Mouse (Mus musculus): ENCODE measurements around the gene Cers2. TPM values are rescaled to one million over a fixed set of nuclear protein-coding genes. Genes with fewer than 3 reads are reported as not detected.
"Not testable (repeated sequence)": the region's sequence is repeated elsewhere in the genome, so short reads cannot be mapped to it uniquely, and the experiment has no call there.

The Cers2 gene
- polyA plus RNA-seq, 1 experiment from 2014 or later, result 93.8 TPM

GRCm38 (mm10) chr3:95319701-95320625 is 5.4 kb downstream of the Cers2 start:
- no peak for ATAC-seq

GRCm38 (mm10) chr3:95323429-95323828 is 8.8 kb downstream of the Cers2 start:
- no peak for ATAC-seq
- Histone ChIP-seq H3K9ac (replicated peaks) (no peak overlapping the region), H3K4me2 (replicated peaks) (no peak overlapping the region), H3K4me3 (replicated peaks) (no peak overlapping the region), H3K9me3 (no peaks in the 10 kb centered on the region), H3K27ac (no peak overlapping the region), H3K36me3 (peaks cover 86% of the 10 kb centered on the region), H3K4me1 (replicated peaks) (peaks cover 9% of the 10 kb centered on the region), H3K27me3 (no peaks in the 10 kb centered on the region)
- 96% methylated on average over 3 of the region's 3 CpGs for WGBS

More at GRCm38 (mm10) chr3:95319701-95320625, 5.4 kb downstream of the Cers2 start:
- Histone ChIP-seq H3K9me3 (no peaks in the 10 kb centered on the region), H3K4me1 (replicated peaks) (peaks cover 32% of the 10 kb centered on the region), H3K9ac (replicated peaks) (no peak overlapping the region), H3K36me3 (peaks cover 52% of the 10 kb centered on the region), H3K27ac (no peak overlapping the region), H3K27me3 (no peaks in the 10 kb centered on the region), H3K4me2 (replicated peaks) (no peak overlapping the region), H3K4me3 (replicated peaks) (no peak overlapping the region)
- WGBS, result 76% methylated on average over 12 of the region's 12 CpGs

GRCm38 (mm10) chr3:95324454-95325144 is 10.0 kb downstream of the Cers2 start:
- Histone ChIP-seq H3K4me1 (replicated peaks) (no peaks in the 10 kb centered on the region), H3K4me2 (replicated peaks) (no peak overlapping the region), H3K9me3 (no peaks in the 10 kb centered on the region), H3K9ac (replicated peaks) (no peak overlapping the region), H3K27ac (no peak overlapping the region), H3K27me3 (no peaks in the 10 kb centered on the region), H3K36me3 (peaks cover 96% of the 10 kb centered on the region), H3K4me3 (replicated peaks) (no peak overlapping the region)
- 96% methylated on average over 6 of the region's 6 CpGs for whole genome bisulfite sequencing
- ATAC-seq, result no peak

- no peak for ATAC-seq
- no peak overlapping the region for H3K27ac ChIP-seq
- no peak overlapping the region for H3K4me2 ChIP-seq (replicated peaks)
- no peaks in the 10 kb centered on the region for H3K27me3 ChIP-seq
- no peaks in the 10 kb centered on the region for H3K9me3 ChIP-seq
- 96% methylated on average over 1 of the region's 1 CpGs for WGBS
- H3K4me1 ChIP-seq (replicated peaks), result no peaks in the 10 kb centered on the region
- H3K9ac ChIP-seq (replicated peaks), result no peak overlapping the region
- no peak overlapping the region for H3K4me3 ChIP-seq (replicated peaks)
- H3K36me3 ChIP-seq, result peaks cover 91% of the 10 kb centered on the region
These were observed 14.3 kb downstream of the Cers2 start for GRCm38 (mm10) chr3:95328803-95329404.

GRCm38 (mm10) chr3:95331528-95331927 is 16.9 kb downstream of the Cers2 start:
- WGBS, result 80% methylated on average over 1 of the region's 1 CpGs

GRCm38 (mm10) chr3:95337345-95337744 is 22.8 kb downstream of the Cers2 start:
- ATAC-seq, result no peak

More at GRCm38 (mm10) chr3:95331528-95331927, 16.9 kb downstream of the Cers2 start:
- no peak overlapping the region for H3K27ac ChIP-seq
- no peak overlapping the region for H3K4me3 ChIP-seq (replicated peaks)
- peaks cover 90% of the 10 kb centered on the region for H3K36me3 ChIP-seq
- no peak overlapping the region for H3K4me2 ChIP-seq (replicated peaks)
- H3K9me3 ChIP-seq, result no peaks in the 10 kb centered on the region
- no peak for ATAC-seq
- no peaks in the 10 kb centered on the region for H3K4me1 ChIP-seq (replicated peaks)
- no peaks in the 10 kb centered on the region for H3K27me3 ChIP-seq
- H3K9ac ChIP-seq (replicated peaks), result no peak overlapping the region

GRCm38 (mm10) chr3:95338251-95338650 is 23.7 kb downstream of the Cers2 start:
- H3K9ac ChIP-seq (replicated peaks), result no peak overlapping the region
- ATAC-seq, result no peak
- 98% methylated on average over 4 of the region's 4 CpGs for WGBS

More at GRCm38 (mm10) chr3:95337345-95337744, 22.8 kb downstream of the Cers2 start:
- 94% methylated on average over 4 of the region's 4 CpGs for WGBS
- Histone ChIP-seq H3K9me3 (no peaks in the 10 kb centered on the region), H3K27ac (no peak overlapping the region), H3K27me3 (no peaks in the 10 kb centered on the region), H3K36me3 (peaks cover 98% of the 10 kb centered on the region), H3K9ac (replicated peaks) (no peak overlapping the region), H3K4me2 (replicated peaks) (no peak overlapping the region), H3K4me3 (replicated peaks) (no peak overlapping the region), H3K4me1 (replicated peaks) (no peaks in the 10 kb centered on the region)

GRCm38 (mm10) chr3:95343356-95344000 is 28.9 kb downstream of the Cers2 start:
- H3K4me2 ChIP-seq (replicated peaks); H3K9me3 ChIP-seq; H3K27ac ChIP-seq; H3K27me3 ChIP-seq; H3K4me3 ChIP-seq (replicated peaks); H3K9ac ChIP-seq (replicated peaks); ATAC-seq; H3K4me1 ChIP-seq (replicated peaks): not testable (repeated sequence)
- WGBS, result 95% methylated on average over 9 of the region's 9 CpGs
- peaks cover 91% of the 10 kb centered on the region for H3K36me3 ChIP-seq

More at GRCm38 (mm10) chr3:95338251-95338650, 23.7 kb downstream of the Cers2 start:
- Histone ChIP-seq H3K27me3 (no peaks in the 10 kb centered on the region), H3K36me3 (peaks cover 97% of the 10 kb centered on the region), H3K27ac (no peak overlapping the region), H3K4me2 (replicated peaks) (no peak overlapping the region), H3K4me1 (replicated peaks) (no peaks in the 10 kb centered on the region), H3K4me3 (replicated peaks) (no peak overlapping the region), H3K9me3 (no peaks in the 10 kb centered on the region)

- no peak for ATAC-seq
- Histone ChIP-seq H3K4me2 (replicated peaks) (no peak overlapping the region), H3K27ac (no peak overlapping the region), H3K27me3 (no peaks in the 10 kb centered on the region), H3K4me3 (replicated peaks) (no peak overlapping the region), H3K4me1 (replicated peaks) (no peaks in the 10 kb centered on the region), H3K9me3 (no peaks in the 10 kb centered on the region), H3K9ac (replicated peaks) (no peak overlapping the region), H3K36me3 (peaks cover 88% of the 10 kb centered on the region)
- WGBS, result 94% methylated on average over 7 of the region's 7 CpGs
These were observed 31.9 kb downstream of the Cers2 start for GRCm38 (mm10) chr3:95346454-95346853.

GRCm38 (mm10) chr3:95348343-95348742 is 33.8 kb downstream of the Cers2 start:
- H3K27ac ChIP-seq; H3K4me2 ChIP-seq (replicated peaks); H3K4me1 ChIP-seq (replicated peaks); H3K4me3 ChIP-seq (replicated peaks); H3K9ac ChIP-seq (replicated peaks); ATAC-seq; H3K9me3 ChIP-seq; H3K27me3 ChIP-seq: not testable (repeated sequence)
- H3K36me3 ChIP-seq, result peaks cover 88% of the 10 kb centered on the region
- 90% methylated on average over 5 of the region's 5 CpGs for WGBS

- no peaks in the 10 kb centered on the region for H3K4me1 ChIP-seq (replicated peaks)
- H3K4me2 ChIP-seq (replicated peaks), result no peak overlapping the region
- H3K27me3 ChIP-seq, result no peaks in the 10 kb centered on the region
- no peak for ATAC-seq
- no peak overlapping the region for H3K4me3 ChIP-seq (replicated peaks)
- no peak overlapping the region for H3K9ac ChIP-seq (replicated peaks)
- H3K36me3 ChIP-seq, result peaks cover 87% of the 10 kb centered on the region
- H3K9me3 ChIP-seq, result no peaks in the 10 kb centered on the region
- no peak overlapping the region for H3K27ac ChIP-seq
These were observed 34.9 kb downstream of the Cers2 start for GRCm38 (mm10) chr3:95349491-95349890.
